Mouse (Mus musculus): ENCODE measurements at regions not wholly inside any gene's neighbourhood (a gene's known extent, or its start where the extent isn't known, plus 50 kb on each side); places are given as distances from the start of the nearest gene placed in this dataset.
"Not testable (repeated sequence)": the region's sequence is repeated elsewhere in the genome, so short reads cannot be mapped to it uniquely, and the experiment has no call there.

DNA sequence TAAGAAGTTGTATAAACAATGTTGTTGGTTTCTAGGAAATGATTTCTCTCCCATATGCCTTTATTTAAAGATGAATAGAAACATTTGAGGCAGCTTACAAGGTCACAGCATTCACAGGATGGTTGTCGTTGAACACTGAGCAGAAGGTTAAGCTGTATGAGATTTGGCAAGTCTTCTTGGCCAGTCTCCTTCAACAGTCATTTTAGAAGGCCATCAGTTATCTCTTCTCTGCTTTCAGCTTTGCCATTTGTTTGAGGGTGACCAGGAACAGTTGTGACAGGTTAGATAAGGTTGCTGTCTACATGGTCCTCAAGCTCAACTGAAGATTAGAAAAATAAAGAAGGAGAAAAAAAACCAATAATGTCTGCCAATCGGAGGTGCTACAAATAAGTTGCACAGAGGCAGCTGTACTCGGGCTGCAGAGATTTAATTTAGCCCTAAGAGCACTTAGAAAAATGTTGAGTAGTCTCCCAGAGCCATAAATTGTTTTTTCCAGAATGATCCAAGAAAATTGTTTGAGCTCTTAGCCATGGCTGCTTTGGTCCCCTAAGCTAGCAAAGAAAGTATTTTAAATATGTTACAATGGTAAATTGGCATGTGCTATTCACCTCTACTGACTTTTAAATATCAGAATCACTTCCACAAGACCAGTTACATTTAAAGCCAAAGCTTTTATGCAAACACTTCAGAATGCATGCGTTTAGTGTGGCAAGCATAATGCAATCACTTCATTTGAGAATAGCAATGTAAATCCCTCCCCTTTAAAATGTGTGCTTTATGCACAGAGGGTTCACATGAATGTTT lies 1025.6 kb downstream of the Diaph3 start:
- intact Hi-C loops (cut with DNase I) = no loop called here
- DNase-seq (ENCODE audit: extremely low spot score in 1 of 2, low spot score in 2 of 2) = no peak
- no peak for TF ChIP-seq CTCF (IDR thresholded peaks at IDR 0.05)

DNA sequence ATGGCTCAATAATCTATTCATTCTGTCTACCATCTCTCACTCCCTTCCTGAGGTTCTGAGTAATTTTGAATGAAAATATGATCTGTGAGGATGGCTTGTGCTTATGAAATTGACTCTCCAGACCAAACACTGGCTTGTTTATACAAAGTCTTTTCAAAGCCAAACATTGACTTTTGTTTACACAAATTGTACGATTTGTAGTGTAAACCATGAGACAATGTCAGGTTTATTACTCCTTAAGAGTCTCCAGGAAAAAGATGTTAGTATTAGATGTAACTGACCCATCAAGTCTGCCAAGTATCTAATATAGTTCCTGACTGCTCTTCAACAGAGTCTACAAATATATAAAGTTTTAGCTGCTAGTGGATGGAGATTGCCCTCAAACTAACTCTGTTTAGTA lies 1039.5 kb downstream of the Diaph3 start:
- no peak overlapping the region for H3K4me3 ChIP-seq
- TF ChIP-seq CTCF (IDR thresholded peaks at IDR 0.05) = no peak
- intact Hi-C loops (cut with DNase I) = no loop called here
- H3K27ac ChIP-seq = no peak overlapping the region
- DNase-seq (ENCODE audit: extremely low spot score in 1 of 2, low spot score in 2 of 2) = no peak

More for the DNA sequence above, 1025.6 kb downstream of the Diaph3 start:
- no peak overlapping the region for H3K4me3 ChIP-seq
- H3K27ac ChIP-seq = no peak overlapping the region

DNA sequence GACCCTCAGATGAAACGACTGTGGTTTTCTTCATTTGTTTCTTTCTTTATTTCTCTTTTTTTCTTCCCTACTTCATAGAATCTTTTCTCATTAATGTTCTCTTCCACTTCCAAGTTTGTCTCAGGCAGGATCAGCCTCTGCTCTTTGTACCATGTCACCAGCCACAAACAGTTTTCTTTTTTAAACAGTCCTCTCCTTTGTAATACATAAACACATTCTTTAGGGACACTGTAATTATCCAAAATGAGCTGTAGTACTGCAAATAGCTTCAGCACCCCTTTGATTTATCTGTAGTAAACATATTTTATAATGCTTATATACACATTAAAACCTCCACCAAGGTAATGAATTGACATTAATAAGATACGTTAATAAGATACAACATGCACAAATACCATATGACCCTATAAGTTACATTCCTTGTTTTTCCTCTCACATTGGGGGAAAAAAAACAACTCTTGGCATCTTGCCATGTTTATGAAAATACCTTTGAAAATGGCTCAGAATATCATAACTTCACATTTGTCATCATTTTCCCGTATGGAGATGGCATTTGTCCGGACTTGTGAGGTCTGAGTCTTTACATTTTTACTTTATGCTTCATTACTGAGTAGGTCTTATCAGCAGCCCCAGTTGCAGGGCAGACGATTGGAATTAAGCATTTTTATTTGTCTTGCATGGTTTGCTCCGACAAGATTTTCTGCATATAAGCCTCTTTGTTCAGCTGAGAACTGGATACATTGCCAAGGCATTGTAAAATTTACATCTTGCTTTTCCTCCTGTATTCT lies 1070.5 kb downstream of the Diaph3 start:
- intact Hi-C loops (cut with DNase I) = no loop called here

DNA sequence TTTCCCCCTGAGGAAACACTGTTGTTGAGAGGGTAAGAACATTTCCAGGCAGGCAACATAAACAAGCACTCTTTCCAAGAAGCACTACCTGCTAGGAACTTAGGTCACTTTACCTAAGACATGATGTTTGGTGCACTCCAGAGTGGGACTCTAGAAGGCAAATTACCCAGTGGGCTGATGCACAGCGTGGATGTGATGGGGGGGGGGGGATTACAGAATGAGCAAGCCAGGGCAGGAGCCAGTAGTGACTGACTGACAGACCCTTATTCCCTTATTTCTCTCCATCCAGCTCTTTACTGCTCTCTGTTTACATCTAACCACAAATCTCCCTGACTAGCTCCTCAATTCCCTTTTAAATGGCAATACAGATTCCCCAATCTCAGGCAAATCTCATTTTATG lies 1071.7 kb downstream of the Diaph3 start:
- no peak for DNase-seq (ENCODE audit: extremely low spot score in 1 of 2, low spot score in 2 of 2)
- no peak for TF ChIP-seq CTCF (IDR thresholded peaks at IDR 0.05)
- no peak overlapping the region for H3K4me3 ChIP-seq
- H3K27ac ChIP-seq = no peak overlapping the region
- intact Hi-C loops (cut with DNase I) = no loop called here

More for the DNA sequence above, 1070.5 kb downstream of the Diaph3 start:
- TF ChIP-seq CTCF (IDR thresholded peaks at IDR 0.05) = no peak
- no peak overlapping the region for H3K27ac ChIP-seq
- no peak for DNase-seq (ENCODE audit: extremely low spot score in 1 of 2, low spot score in 2 of 2)
- H3K4me3 ChIP-seq = no peak overlapping the region

DNA sequence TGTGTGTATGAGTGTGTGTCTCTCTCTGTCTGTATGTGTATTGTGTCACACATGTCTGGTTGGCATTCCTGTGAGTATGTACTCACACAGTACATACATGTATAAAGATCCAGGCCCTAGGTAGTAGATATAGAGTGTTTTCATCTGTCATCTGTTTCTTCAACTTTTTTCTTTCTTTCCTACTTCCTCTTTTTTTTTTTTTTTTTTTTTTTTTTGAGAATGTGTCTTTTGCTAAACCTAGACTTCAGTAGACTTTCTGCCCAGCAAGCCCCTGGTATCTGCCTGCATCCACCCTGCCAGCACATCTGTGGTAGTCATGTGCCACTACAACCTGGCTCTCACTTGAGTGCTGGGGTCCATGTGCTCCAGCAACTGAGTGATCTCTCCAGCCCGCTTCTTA lies 1073.3 kb downstream of the Diaph3 start:
- DNase-seq (ENCODE audit: extremely low spot score in 1 of 2, low spot score in 2 of 2) = no peak
- Histone ChIP-seq H3K27ac (no peak overlapping the region), H3K4me3 (no peak overlapping the region)
- intact Hi-C loops (cut with DNase I) = no loop called here
- TF ChIP-seq CTCF (IDR thresholded peaks at IDR 0.05) = no peak

DNA sequence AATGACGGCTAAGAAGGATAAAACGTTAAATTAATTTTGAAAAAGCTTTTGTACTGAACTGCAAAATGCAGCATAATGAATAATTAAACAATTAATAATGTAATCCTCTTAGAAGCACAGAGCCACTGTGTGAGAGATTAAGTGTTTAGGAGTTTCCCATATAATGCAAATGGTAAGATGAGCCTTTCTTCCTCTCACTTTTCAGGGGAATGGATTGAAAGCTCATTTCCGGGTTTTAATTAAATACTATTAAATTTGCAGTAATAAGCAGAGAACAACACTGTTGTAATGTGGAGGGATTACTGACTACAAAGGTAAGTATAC lies 1077.5 kb downstream of the Diaph3 start:
- no peak for DNase-seq (ENCODE audit: extremely low spot score in 1 of 2, low spot score in 2 of 2)
- H3K4me3 ChIP-seq = no peak overlapping the region
- intact Hi-C loops (cut with DNase I) = no loop called here
- no peak overlapping the region for H3K27ac ChIP-seq
- TF ChIP-seq CTCF (IDR thresholded peaks at IDR 0.05) = no peak

DNA sequence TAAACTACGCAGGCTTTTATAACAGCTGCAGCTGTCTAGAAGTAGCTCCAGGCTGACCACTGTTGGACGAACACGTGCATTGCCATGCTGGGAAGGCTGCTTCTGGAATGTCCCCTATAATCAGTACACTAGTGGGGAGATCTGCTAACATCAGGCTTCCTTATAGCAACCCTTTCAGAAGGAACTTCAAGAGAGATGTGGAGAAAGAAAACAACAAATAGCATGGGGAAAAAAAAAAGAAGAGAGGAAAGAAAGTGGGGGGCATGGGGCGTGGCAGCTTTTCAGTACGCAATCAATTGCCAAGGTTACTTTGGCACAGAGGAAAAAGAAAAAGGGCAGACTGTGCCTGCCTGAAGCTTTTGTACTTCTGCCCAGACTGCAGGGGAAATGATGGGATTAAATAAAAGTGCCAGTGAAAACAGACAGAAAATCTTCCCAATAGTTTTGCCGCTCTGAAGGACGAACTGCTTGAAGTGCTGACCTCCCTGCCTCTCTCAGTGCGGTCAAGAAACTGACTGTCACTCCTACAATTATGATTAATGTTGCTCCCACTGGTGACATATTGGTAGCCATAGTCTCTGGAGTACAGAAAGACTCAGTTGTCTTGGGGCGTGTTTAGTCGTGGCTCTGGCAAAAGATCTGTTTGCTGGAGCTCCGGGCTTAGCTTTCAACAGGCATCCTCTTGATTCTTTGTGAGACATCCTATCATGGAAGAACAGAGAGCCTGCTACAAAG lies 1078.0 kb downstream of the Diaph3 start:
- Histone ChIP-seq H3K27ac (no peak overlapping the region), H3K4me3 (no peak overlapping the region)
- intact Hi-C loops (cut with DNase I) = no loop called here
- DNase-seq (ENCODE audit: extremely low spot score in 1 of 2, low spot score in 2 of 2) = no peak
- peak; percentile 20 for TF ChIP-seq CTCF (IDR thresholded peaks at IDR 0.05)

DNA sequence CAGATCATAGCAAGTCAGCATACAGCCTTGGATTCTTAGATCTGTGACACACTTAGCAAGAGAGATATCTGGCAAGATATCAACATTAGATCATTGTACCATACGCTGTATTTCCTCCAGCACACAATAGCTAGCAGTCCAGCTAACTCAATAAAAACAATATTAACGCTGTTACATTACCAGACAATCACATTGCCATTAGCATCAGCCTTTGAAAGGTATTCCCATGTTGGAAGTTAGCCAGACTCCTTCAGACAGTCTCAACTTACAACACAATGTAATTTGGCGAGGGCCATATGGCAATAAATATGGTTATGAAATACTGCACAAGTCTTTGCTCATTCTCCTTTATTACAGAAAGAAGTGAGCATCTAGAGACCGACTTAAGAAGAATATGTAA lies 1084.0 kb downstream of the Diaph3 start:
- intact Hi-C loops (cut with DNase I) = no loop called here
- Histone ChIP-seq H3K4me3 (no peak overlapping the region), H3K27ac (no peak overlapping the region)
- no peak for TF ChIP-seq CTCF (IDR thresholded peaks at IDR 0.05)
- DNase-seq (ENCODE audit: extremely low spot score in 1 of 2, low spot score in 2 of 2) = no peak

DNA sequence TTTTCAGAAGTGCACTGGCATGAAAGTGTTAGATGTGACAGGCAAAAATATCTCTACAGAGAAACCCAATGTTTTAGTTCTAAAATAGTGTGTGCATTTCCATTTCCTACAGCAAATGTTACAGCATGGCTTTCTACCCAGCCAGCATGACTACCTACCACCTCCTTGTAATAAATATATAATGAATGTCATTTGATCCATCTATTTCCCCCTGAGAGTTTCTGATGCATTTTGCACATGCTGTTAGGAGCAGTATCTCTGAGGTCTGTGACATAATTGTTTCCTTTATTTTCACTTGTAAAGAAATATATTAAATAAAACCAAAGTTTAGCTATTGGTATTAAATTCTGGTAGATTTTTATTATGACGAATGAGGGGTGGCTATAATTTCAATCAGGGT lies 1086.4 kb downstream of the Diaph3 start:
- no peak for TF ChIP-seq CTCF (IDR thresholded peaks at IDR 0.05)
- intact Hi-C loops (cut with DNase I) = no loop called here
- no peak for DNase-seq (ENCODE audit: extremely low spot score in 1 of 2, low spot score in 2 of 2)
- Histone ChIP-seq H3K27ac (no peak overlapping the region), H3K4me3 (no peak overlapping the region)

DNA sequence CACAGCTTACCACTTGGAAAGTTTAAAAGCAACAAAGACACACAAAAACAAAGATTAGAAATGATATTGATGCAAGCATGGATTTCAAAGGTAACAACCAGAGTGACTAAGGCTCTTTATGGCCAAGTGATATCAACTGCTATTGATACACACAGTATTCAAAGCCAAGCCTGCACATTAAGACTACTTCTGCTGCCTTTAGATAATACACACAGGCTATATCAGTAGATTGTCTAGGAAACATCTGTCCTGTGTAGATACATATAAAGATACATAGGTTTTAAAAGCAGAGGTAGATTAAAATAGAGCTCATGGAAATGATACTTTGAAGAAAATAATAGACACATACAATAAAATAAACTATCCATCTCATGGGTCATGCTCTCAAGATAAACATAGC lies 1111.6 kb downstream of the Diaph3 start:
- intact Hi-C loops (cut with DNase I) = no loop called here
- no peak overlapping the region for H3K27ac ChIP-seq
- TF ChIP-seq CTCF (IDR thresholded peaks at IDR 0.05) = no peak
- H3K4me3 ChIP-seq = no peak overlapping the region
- DNase-seq (ENCODE audit: extremely low spot score in 1 of 2, low spot score in 2 of 2) = no peak

DNA sequence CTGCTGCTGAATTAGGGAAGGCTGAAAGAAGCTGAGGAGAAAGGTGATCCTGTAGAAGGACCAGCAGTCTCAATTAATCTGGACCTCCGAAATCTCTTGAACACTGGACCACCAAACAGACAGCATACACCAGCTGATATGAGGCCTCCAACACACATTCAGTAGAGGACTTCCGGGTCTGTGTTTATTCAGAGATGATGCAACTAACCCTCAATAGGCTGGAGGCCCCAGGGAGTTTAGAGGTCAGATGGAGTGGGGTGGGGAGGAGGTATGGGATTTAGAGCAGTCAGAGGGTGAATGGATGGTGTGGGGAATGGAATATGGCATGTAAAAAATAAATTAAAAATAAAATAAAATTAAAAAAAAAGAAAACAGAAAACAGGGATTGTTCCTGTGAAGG lies 1123.4 kb downstream of the Diaph3 start:
- H3K4me3 ChIP-seq; H3K27ac ChIP-seq; DNase-seq (ENCODE audit: extremely low spot score in 1 of 2, low spot score in 2 of 2); intact Hi-C loops (cut with DNase I): not testable (repeated sequence)
